Mouse (Mus musculus) lung, postnatal 25 days (tissue): Measurements from ENCODE around the gene Adamts17.

Experiments used
- DNase-seq: peaks from one replicate; pipeline ENCODE4 v3.0.0; 2022; ENCODE audit warnings: low spot score

Gene Adamts17

DNA sequence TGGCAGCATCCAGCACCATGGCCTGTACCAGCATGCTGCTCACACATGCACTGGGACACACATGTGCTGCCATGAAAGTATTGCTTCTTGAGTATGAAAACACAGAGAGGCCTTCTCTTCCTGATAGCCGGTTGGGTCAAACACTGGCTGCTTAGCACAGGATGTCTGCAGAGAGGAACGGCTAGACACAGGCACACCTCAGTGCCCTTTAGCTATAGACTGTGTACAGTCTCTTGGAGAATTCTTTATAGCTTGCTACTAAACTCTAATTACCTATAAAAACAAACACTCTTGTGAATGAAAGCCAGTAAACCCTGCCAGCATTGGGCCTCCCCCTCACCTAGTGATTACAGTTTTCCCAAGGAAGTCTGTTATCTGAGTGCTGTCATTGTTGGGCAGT lies 131.4 kb downstream of the Adamts17 start:
- no peak for DNase-seq

DNA sequence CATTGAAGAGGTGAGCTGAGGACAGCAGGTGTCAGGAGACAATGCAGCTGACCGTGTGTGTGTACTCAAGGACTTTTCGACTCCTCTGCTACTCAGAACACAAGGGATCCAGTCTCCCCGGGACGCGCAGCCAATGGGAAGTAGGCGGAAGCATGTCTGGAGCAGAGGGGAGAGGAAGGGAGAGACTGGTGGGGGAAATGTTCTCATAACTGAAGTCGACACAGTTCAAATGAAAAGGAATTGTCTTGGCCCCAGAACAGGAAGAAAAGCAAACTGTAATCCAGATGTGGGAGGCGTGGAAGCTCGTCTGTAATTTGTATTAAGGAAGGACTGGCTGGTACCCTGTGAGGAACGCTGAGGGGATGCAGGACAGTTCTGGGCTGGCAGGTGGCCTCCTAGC lies 135.3 kb downstream of the Adamts17 start:
- no peak for DNase-seq

DNA sequence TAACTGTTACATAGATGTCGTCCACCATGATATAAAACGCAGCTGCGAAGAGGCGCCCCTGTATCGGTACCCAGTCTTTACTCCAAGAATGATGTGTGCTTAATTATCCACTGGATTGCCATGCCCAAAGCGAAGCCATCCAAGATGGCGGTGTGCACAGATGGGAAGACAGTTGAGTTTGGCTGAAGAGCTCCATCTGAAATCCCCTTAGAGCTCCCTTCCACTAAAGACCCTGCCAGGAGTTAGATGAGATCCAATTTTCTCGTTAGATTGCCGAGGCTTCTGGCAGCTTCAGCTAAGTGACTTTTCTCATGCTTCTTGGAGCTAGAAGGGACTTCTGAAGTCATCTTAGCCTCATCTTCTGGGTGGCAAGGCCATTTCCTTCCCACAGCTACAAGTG lies 136.8 kb downstream of the Adamts17 start:
- DNase-seq = no peak

DNA sequence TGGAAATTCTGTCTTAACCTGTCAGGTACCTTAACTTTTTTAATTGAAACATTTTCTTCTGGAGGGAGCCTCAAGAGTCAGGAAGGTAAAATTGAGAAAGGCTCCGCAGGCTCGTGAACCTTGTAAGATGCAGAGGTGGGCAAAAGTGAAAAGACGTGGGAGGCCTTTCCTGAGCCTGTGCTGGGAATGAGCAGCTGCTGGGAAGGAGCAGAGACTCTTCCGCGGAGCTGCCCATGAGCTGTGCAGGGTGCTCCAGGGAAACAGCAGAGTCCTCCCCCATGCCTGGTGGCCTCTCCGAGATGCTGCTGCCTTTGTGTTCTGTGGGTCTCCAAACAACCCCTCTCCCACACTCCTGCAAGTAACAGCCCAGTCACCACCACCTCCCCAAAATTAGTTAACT lies 142.1 kb downstream of the Adamts17 start:
- no peak for DNase-seq

- no peak for DNase-seq
Measured at GRCm38 (mm10) chr7:66982084-66982483, 142.5 kb downstream of the Adamts17 start.

GRCm38 (mm10) chr7:66987671-66988070 lies 148.1 kb downstream of the Adamts17 start:
- DNase-seq = no peak

- no peak for DNase-seq
Measured at GRCm38 (mm10) chr7:66988441-66988840, 148.9 kb downstream of the Adamts17 start.

DNA sequence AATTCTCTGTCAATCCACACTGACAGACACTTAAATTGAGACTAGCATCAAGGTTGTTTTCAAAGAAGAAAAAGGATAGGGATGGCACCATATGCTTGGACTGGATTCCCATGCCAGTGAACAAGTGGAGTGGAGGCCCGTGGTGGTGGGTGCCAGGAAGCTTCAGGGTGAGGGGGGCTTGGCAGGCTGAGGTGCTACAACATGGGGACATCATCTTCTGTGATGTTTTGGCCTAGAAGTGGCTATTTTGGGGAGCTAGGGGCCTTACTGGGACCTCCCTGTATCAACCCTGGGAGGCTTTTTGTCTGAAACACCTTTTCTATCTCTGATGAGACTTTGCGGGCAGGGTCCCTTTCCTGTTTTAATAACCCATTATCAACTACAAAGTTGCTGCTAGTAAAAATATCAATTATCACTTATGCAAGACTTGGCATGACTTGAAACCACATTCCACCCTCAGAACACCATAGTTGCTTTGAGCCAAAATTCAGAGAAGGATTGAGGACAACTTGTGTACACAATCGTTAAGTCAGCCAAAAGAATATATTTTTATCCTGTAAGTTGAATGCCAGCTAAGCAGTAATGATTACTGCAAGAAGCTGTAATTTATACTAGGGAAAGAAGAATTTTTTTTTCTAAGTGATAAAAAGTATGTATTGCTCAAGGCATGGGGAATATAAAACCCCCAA lies 150.0 kb downstream of the Adamts17 start:
- peak; percentile 30 for DNase-seq

- DNase-seq = no peak
Measured at GRCm38 (mm10) chr7:66998821-66999220, 159.3 kb downstream of the Adamts17 start.

DNA sequence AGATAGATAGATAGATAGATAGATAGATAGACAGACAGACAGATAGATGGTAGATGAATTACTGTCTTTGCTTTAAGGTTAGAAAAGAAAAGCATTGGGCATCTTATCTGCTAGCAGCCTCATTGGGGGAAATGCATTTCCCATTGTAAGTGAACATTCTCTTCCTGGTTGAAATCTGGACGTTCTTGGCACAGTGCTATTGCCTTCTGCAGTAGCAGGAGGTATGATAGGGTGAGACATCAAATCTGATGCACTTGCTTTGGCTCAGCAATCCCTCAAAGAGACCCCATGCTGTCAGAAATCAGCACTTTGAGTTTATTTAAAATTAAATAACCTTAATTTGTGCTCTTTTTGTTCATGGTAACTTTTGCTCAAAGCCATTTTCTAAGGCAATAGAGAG lies 164.1 kb downstream of the Adamts17 start:
- DNase-seq = no peak

GRCm38 (mm10) chr7:67004220-67004619 lies 164.7 kb downstream of the Adamts17 start:
- no peak for DNase-seq

DNA sequence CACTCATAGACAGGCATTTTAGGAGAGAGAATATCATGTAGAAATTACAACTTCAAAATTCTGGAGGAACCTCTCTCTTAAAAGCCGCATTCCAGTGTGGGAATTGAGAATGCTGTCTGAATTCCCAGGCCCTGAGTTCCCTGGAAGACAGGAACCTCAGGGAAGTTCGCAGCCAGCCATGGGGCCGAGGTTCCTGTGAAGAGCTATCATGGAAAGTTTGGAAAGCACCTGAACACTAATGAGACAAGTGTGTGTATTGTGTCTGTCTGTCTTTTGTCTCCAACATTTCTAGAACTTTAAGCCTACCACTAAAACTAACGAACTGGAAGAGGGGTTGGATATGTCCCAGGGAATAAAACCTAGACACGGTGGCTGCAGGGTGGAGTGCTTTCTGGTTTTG lies 170.3 kb downstream of the Adamts17 start:
- DNase-seq = no peak

DNA sequence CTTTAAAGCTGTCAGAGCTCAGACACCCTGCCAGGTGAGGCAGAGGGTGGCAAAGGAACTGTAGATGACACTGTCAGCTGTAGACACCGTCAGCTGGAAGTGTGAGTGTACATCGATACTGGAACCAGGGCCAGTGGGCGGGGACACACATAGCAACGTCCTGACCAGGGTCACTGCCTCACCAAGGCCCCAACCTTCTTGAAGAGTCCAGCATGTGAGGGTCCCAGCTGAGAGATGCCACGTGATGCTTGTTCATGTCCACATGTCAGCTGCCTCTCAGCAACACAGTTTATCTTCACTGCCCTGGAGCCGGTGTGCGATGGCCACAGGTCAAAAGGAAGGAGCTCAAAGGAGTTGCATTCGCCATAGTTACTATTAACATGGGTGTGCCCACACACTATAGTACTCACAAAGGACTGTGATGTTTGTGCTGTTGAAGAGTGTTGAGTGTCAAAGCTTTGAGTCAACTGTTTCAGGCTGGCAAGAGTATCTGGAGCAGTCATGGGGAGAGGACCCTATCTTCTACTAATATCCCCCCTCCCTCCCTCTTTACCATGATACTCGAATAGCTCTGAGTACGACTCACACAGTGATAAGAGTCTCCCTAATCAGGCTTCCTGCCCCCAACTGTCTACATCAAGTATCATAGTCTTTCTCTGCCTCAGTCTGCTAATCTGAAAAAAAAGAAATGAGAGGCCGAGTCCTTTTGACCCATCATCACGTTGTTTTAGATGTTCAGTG lies 172.6 kb downstream of the Adamts17 start:
- DNase-seq = no peak

DNA sequence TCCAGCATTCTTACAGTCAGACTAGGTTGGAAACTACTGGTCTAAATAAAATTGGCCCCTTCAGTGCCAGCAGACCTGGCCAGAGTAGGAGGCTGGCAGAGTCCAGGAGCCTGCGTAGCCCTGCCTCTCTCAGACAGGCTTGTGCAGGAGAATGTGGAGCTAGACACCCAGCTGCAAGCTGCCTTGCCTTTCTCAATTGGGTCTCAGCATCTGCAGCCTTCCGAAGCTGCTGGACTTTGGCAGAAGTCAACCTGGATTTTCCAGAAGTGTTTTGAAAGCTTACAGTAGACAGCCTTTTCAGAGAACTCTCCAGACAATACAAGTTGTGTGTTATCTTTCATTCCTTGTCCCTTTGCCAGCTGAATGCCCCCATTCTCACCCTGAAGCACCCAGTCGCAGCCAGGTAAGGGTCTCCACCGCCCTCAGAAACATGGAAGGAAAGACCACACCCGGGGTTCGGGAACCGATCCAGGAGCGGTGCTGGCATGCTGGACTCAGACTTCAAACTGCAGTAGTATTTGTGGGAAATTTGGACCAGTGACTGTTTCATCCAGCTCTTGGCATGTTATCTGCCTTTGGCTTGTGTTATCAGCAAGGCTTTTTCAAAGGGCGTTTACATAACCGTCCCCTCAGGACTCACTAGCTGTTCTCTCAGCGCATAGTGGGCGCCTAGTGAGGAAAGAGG lies 173.8 kb downstream of the Adamts17 start:
- DNase-seq = peak; percentile 63

DNA sequence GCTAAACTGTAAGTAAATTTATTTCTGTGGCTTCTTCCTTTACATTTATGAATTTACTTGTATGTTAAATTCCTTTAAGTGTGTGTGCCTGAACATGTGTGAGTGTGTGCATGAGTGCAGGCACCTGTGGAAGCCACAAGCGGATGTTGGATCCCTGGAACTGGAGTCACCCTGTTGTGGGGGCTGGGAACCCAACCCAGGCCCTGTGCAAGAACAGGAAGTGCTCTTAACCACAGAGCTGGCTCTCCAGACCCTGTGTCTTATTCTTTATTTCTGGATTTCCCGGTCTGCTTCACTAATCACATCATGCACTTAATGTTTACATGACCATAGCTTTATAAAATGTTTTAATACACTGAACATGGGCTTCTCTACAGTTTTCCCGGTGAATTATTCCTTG lies 180.4 kb downstream of the Adamts17 start:
- no peak for DNase-seq

DNA sequence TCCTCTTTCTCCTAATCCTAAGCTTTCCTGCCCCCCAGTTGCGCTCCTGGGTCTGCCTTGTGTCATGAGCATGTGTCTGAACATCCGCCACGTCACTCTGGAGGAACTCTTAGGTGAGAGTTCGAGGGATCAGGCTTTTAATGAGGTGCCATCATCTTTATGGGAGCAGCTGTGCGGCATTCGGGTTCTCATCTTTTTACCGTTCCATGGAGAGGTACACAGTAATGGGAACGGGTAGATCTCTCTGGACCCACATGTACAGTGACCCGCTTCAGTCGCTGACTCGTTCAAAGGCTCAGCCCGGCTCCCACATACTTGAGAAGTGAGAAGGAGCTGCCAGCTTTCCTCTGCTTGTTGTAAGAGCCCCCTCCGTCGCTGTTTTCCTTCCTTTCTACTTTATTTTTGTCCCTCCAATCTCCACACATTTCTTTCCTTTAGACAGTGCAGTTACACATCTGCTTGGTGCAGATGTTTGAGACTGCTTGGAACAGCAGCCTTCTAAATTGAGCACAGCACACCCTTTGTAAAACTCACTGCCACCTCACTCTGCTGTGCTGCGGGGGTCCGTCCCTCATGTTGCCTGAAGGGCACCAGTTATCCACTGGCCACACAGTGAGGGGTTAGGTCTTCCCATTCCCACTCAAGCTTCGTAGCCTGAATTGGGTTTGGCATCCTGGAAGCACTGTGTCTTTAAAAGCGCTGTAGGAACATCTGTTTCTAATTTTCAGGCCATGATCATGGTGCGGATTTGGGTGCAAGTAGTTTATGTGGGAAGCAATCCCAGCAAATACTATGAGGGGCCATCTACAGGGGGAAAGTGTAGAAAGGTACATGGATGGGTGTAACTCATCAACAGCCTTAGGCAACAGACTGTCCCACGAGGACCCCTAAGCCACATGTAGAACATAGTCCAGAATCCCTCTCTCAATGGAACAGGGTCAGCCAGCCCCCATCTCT lies 186.9 kb downstream of the Adamts17 start:
- no peak for DNase-seq

DNA sequence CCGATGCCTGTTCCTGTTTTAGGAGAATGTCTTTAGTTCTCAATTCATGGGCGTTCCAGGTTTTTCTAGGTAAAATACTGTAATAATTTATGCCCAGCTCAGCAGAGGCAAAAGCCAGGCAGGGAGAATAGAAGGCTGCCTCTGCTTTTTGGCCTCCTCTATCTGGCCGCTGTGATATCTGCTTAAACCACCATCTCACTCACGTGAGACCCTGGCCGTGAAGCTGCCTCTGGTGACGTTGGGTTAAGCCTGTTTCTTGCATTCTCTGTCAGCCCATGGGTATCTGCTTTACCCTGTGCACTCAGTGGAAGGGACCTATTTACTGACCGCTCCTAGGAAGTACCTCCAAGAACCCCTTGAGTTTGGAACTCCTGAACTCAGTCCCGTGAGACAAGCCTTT lies 187.7 kb downstream of the Adamts17 start:
- no peak for DNase-seq

DNA sequence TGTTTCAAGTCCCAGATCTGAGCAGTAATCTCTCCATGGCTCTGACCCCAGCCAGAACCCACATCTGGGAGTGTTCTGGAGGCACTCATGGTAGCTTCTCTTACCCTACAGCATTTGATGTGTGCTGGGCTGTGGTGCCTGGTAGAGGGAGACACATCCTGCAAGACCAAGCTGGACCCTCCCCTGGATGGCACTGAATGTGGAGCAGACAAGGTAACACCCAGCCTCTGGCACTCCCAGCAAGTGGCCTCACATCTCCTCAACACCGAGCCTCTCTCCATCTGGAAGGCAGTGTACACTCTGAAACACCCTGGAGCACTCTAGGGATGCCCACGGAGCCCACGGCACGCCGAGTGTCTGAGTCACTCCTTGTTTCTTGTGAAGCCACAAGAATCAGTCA lies 188.2 kb downstream of the Adamts17 start:
- no peak for DNase-seq

DNA sequence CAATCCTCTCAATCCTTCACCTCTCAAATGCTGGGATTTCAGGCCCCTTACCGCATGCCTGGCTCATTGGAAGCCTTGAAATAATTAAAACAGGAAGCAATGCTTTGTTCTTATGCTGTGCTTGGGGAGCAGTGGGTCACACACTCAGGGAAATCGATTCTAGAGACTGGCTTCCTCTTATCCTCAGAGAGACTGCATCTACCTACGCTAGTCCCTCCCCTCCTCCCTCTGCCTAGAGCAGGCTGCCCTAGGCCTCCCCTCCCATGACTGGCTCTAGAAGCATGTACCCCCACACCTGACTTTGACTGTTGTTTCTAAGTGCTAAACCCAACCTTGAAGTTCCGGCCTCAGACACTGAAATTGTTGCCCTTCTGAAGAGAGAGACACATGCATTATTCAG lies 189.4 kb downstream of the Adamts17 start:
- DNase-seq = no peak

DNA sequence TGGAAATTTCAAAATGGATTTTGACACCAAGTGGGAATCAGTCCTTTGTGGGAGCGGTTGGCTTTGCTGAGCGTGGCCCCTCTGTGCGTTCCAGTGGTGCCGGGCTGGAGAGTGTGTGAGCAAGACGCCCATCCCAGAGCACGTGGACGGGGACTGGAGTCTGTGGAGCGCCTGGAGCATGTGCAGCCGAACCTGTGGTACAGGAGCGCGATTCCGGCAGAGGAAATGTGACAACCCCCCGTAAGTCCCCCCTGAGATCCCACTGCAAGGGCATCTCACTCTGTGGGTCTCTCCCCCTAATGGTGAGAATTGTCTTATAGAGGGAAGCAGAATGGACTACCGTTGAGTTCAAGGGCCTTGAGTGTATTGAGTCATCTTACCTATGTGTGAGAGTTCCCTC lies 189.9 kb downstream of the Adamts17 start:
- no peak for DNase-seq

DNA sequence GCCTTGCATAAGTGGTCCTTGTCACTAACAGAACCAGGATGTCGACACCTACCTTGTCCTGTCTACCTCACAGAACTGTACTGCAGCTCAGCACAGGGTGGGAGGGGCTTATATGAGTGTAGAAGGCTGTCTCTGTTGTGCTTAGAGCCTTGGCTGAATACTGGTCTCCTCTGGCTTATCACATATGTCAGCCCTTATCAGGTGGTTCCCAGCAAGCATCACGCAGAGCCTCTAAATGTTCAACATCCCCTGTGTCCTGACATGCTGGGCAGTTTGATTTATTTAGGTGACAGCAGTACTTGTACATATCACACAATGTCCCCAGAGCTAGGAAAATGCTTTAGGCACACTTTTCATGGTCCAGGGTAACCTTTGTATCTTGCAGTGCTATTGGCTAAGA lies 191.7 kb downstream of the Adamts17 start:
- no peak for DNase-seq

- DNase-seq = no peak
Measured at GRCm38 (mm10) chr7:67032616-67033015, 193.1 kb downstream of the Adamts17 start.
